ENCODE assay signal across 28 mouse cellular contexts in the genomic region with DNA sequence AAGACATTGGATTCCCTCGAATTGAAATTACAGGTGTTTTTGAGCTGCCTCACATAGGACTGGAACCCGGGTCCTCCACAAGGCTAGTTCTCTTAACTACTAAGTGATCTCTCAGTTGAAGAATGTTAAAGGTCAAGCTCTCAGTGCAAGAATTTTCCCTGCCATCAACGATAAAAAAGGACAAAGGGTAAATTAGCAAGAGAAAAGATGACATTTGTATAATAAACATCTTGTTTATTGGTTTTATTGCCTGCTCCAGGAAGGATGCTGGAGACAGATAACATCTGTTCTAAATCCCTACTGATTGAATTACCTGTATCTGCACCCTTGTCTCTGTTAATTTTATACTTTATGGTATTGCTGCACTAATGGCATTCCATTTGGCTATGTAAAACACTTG. TPM values are rescaled to one million over a fixed set of nuclear protein-coding genes. Genes with fewer than 3 reads are reported as not detected.
A peak's percentile ranks its signal among the peaks of the same experiment; 100 is the strongest.
DNase-seq lines count a peak whose midpoint lies in the region; ATAC-seq lines count a peak whose summit lies in the region.
"Had no signal": no experiment of that assay in that cellular context is flagged by ENCODE, and none has a peak within 500 bp of the region (broad histone marks: within the 10 kb centered on the region; RNA-seq: fewer than 3 reads in every experiment).

No protein-coding gene starts in this region.

- no peaks in the 10 kb centered on the region for H3K9me3 ChIP-seq in liver, embryonic 15.5 days (replicated peaks)
- H3K9me3 ChIP-seq: forebrain, embryonic 10.5 days; forebrain, embryonic 13.5 days; G1E; hindbrain, embryonic 10.5 days; hindbrain, embryonic 13.5 days; intestine, embryonic 15.5 days had no signal

- 64% methylated on average over 3 of the region's 3 CpGs for WGBS in liver, embryonic 15.5 days (ENCODE audit: insufficient replicate concordance)

- no peaks in the 10 kb centered on the region; the same call in 1 of the 2 replicates for H3K27me3 ChIP-seq in liver, embryonic 15.5 days
- H3K27me3 ChIP-seq: CH12.LX; forebrain, embryonic 13.5 days; hindbrain, embryonic 13.5 days; intestine, embryonic 15.5 days; Patski had no signal

- H3K4me3 ChIP-seq in liver, embryonic 15.5 days (replicated peaks) = peak overlapping the region; percentile 80; the same call in 1 of the 2 replicates
- H3K4me3 ChIP-seq: heart, adult 2 months; intestine, embryonic 15.5 days had no signal

- DNase-seq in liver (no peak), ES-CJ7 (ENCODE audit: low read depth, low spot score) (peak; percentile 82), WW6 (ENCODE audit: low read depth, low spot score) (peak; percentile 34)
- DNase-seq in heart, adult 9 months (ENCODE audit: low spot score in 2 of 2) = no peak
- no peak for DNase-seq in heart, postnatal 10 days
- DNase-seq: adrenal gland, postnatal 10 days; adrenal gland, postnatal 36 days; B cell, adult 2 months; cerebellum, adult 18-20 months; cerebellum, postnatal 14 days; gastrocnemius, postnatal 10 days; gastrocnemius, postnatal 36 days; heart, adult 2 months; heart, postnatal 36 days had no signal

- intact Hi-C loops in heart, postnatal 10 days (cut with DNase I) = loop anchor here (5.0 to 10.0 kb wide), 2 partner anchors 67 to 189 kb away; partner anchors contain the start of gene Usp28

- no peak for ATAC-seq in liver, embryonic 15.5 days (ENCODE audit: insufficient read depth)
- ATAC-seq: forebrain, embryonic 13.5 days; forebrain, embryonic 16.5 days; hindbrain, embryonic 16.5 days; intestine, embryonic 15.5 days; Patski had no signal

- no peak overlapping the region for H3K27ac ChIP-seq in liver, embryonic 15.5 days (replicated peaks)
- H3K27ac ChIP-seq: forebrain, embryonic 13.5 days; heart, adult 2 months; hindbrain, embryonic 13.5 days; intestine, embryonic 15.5 days had no signal

- H3K4me1 ChIP-seq in liver, embryonic 15.5 days (replicated peaks) = peaks cover 20% of the 10 kb centered on the region

- H3K9ac ChIP-seq in liver, embryonic 15.5 days = no peak overlapping the region
- H3K9ac ChIP-seq: intestine, embryonic 15.5 days had no signal

- peaks cover 15% of the 10 kb centered on the region for H3K36me3 ChIP-seq in liver, embryonic 15.5 days (replicated peaks)

- H3K4me2 ChIP-seq in liver, embryonic 15.5 days = peak overlapping the region; percentile 75; the same call in 1 of the 2 replicates

RNA-seq across cellular contexts. Expression of gene Zw10, which starts 1.4 kb away (rescaled TPM):
- polyA plus RNA-seq in liver, embryonic 15.5 days (2015; fragmentation: Nextera tagmentation; extraction: Ambion mirVana) = 19.7 and 19.8 TPM in 2 replicates
- total RNA-seq in heart, postnatal 10 days (2021) = 10 to 100 TPM; 12.1 to 12.4 TPM

RNA-seq across cellular contexts. Expression of gene Tmprss5, which starts 27.0 kb away (rescaled TPM):
- polyA plus RNA-seq in liver, embryonic 15.5 days (2015; fragmentation: Nextera tagmentation; extraction: Ambion mirVana) = not detected in 2 replicates
- under 1 TPM in 1 of 2 experiments, not detected in 1; 0.14 TPM for total RNA-seq in heart, postnatal 10 days (2021)
- total RNA-seq: CH12.LX; granulocyte monocyte progenitor cell, adult 5-6 weeks had no signal
- polyA plus RNA-seq: G1E; heart, embryonic 14.5 days; heart, postnatal 0 days; Patski had no signal

Comparison
In these comparisons a context has a peak if more than half of its experiments do, and no peak if none do; other contexts are left out.
1. DNase-seq: peak in ES-CJ7 (single experiment) and WW6 (single experiment); none in liver (single experiment), heart, adult 9 months (0 of 2) and heart, postnatal 10 days (0 of 2).